Mouse (Mus musculus) cortical plate, adult 2 months (tissue): ENCODE data around the gene Slc17a6.
"Not testable (repeated sequence)": the region's sequence is repeated elsewhere in the genome, so short reads cannot be mapped to it uniquely, and the experiment has no call there.

Experiments
- CTCF ChIP-seq: fragments of 200-500 bp; IDR thresholded peaks from 2 replicates; pipeline ENCODE4 v1.5.1; 2011; ENCODE audit warnings: mild to moderate bottlenecking, control low read depth, low read length; ENCODE audit not compliant: insufficient read depth; ENCODE audit errors: extremely low read depth
- POLR2A ChIP-seq: fragments of 200-500 bp; IDR thresholded peaks from 2 replicates; pipeline ENCODE4 v1.6.1; 2011; ENCODE audit warnings: mild to moderate bottlenecking, low read length, control low read depth; ENCODE audit not compliant: insufficient read depth; ENCODE audit errors: extremely low read depth

GRCm38 (mm10) chr7:51710346-51710745, 88.5 kb downstream of the Slc17a6 start:
- TF ChIP-seq POLR2A, CTCF: not testable (repeated sequence)
